Mouse (Mus musculus): ENCODE measurements at regions not wholly inside any gene's neighbourhood (a gene's known extent, or its start where the extent isn't known, plus 50 kb on each side); places are given as distances from the start of the nearest gene placed in this dataset.

DNA sequence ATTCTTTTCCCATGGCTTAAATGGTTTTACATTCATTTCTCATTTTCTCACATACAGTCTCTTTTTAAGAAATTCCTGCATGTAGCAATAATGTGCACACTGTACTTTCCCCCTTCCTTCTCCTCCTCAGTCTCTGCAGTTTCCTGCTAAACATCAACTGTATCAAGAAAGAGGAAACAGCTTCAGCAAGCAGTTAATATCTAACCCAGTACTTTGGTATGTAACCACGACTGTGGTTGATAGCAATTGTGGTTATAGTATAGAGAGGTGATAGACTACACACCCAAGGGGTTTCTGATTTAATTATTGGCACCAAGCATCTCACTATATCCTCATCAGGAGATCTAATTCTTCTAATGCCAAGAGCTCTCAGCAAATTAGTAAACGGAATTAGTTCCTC, 52.8 kb upstream of the Eci2 start:
- DNase-seq (ENCODE audit: low read depth in 2 of 2, low spot score in 2 of 2), result no peak

DNA sequence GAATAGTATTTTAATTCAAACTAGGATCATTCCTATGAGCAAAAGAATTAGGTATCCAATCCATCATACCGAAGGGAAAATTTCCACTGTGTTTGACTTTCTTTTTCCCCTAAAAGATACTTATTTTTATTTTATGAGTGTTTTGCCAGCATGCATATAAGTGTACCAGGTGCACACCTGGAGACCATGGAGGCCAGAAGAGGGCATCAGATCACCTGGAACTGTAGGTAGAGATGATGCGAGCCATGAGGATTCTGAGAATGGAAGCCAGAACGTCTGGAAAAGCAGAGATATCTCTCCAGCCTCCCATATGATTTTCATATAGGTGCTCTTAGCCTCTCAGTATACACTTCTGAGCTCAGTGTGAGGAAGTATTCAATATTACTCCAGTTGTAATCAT, 58.5 kb upstream of the Eci2 start:
- DNase-seq (ENCODE audit: low read depth in 2 of 2, low spot score in 2 of 2), result no peak

DNA sequence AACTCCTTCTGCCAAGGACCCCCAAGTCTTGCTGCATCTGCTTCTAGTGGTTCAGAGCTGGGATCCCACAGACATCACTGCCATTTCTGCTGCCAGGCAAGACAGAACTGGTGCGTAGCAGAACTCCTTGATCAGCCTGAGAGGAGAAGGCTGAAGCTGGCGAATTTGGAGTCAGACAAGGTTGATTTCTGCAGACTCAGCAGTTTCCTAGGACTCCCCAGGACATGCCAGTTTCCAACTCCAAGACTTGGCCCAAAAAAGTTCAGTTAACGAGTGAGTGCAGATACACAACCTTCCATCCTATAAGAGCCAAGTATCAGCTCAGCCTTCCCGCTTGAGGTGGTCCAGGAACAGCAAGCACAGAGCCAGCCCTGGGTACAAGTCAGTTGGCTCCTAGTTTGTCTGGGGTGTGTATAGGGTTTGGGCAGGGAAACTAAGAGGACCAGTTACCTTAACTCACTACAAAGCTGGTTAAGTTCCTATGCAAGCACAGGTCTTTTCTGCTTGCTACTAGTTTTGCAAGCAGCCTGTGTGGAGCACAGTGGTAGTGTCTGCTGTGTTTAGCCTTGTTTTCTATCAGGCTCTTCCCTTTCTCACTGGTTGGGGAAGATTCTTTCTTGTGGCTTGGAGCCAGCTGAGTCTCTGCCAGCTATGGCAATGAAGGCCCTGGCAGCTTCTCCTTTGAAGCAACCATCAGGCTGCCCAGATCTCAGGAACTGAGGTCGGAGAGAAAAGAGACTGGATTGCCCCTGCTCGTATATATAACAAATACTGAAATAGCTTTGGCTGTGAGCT, 60.5 kb upstream of the Eci2 start:
- no peak for DNase-seq (ENCODE audit: low read depth in 2 of 2, low spot score in 2 of 2)

DNA sequence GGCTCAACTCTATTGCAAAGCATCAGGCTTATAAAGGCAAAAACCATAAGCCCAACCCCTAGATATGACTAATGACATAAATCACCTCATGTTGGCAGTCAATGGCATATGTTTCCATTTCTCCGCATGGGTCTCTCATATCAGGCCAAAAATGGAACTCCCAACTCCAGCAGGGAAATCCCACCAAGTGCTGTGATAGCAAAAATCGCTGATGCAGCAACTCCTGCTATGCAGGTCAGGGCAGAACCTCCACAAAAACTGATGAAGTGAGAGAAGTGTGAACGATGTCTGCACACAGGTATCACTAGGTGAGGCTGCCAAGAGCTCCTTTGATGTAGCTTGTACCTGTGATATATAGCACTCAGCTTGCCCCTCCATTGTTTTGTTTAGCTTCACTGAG, 64.3 kb upstream of the Eci2 start:
- DNase-seq (ENCODE audit: low read depth in 2 of 2, low spot score in 2 of 2), result no peak

DNA sequence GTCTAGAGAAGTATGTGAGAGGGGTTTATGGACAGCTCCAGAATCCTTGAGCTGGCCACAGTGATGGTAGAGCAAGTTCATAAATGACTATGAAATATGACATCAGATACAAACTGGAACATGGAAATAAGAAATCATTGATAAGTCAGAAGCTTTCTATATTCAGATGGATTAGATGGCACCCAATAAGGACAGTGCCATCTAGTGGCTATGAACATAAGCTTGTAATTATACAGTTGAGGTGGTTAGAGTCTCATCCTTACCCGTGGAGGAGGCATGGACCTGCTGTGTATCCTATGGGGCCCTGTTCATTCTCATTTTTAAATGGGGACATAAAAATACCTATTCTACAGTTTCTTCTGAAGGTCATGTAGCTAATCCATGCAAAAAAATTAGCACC, 92.9 kb upstream of the Eci2 start:
- DNase-seq (ENCODE audit: low read depth in 2 of 2, low spot score in 2 of 2), result peak in 1 of 2 experiments; percentile 5

DNA sequence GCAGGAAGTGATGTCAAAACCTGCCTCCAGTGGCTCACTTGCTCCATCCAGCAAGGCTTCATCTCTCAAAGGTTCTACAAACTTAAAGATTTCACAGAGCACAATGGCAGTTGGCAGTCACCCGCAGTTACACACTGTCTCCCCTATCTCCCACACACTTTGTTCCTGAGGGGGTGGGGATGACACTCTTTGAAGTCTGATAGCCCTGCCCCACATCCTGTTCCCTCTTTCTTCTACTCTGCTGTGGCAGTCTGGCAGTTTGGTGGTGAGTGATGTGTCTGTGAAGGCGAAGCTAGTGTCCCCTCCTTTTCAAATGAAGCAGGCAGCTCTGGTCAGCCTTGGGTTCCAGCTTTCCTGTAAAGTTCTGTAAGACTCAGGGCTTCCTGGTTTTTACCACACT, 102.6 kb upstream of the Eci2 start:
- peak; percentile 26 to 39 for DNase-seq (ENCODE audit: low read depth in 2 of 2, low spot score in 2 of 2)

DNA sequence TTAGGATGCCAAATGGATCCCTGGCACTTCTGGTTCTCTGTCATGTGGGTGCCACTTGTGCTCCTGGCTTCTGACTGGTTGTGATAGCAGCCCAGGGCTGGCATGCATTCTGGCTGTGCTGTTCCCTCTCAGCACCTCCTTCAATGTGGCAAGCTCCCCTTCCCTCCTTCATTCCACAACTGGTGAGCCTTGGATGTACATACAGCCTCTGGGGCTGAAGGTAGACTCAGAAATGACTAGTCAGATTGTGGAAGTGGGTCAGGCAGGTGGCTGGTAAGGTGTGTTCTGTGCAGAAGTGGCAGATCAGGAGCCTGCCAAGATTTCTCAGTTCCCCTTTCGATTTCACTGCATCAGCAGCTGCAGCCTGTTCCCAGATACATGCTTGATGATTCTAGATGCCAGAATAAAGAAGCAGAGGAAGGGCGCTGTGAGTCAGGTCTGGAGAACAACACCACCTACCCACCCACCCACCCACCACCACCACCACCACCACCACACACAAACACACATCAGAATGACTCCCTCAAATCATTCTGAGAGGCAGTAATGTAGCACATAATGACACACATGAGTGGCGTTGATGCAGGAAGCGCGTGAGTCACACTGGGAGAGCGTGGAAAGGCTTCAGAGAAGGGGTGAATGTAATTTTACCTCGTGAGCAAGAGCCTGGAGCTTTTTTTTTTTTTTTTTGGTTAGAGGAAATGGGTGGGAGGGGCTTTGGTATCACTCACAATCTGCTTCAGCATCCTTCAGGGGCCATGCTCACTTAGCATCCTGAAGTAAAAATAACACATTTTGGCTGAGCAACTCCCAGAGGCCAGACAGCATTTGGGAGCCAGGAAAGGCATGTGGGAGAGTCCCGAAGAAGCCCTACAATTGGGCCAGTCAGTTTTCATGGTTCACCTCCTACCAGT, 104.6 kb upstream of the Eci2 start:
- DNase-seq (ENCODE audit: low read depth in 2 of 2, low spot score in 2 of 2), result no peak

DNA sequence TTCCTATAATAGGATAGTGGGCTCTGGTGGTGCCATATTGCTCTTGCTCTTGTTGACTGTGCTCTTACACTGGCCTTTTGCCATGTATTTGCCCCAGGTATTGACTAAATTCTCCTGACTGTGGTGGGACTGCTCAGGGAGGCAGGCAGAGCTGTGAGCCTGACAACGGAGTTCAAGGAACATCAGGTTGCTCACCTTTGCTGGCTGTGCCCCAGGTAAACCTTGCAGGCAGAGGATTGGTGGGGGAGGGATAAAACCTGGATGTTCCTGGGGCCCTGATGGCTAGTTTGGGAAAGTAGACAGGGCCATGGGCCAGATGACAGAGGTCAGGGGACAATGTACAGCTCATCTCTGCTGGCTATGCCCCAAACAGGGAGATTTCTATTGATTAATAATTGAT, 124.7 kb upstream of the Eci2 start:
- DNase-seq (ENCODE audit: low read depth in 2 of 2, low spot score in 2 of 2), result no peak

DNA sequence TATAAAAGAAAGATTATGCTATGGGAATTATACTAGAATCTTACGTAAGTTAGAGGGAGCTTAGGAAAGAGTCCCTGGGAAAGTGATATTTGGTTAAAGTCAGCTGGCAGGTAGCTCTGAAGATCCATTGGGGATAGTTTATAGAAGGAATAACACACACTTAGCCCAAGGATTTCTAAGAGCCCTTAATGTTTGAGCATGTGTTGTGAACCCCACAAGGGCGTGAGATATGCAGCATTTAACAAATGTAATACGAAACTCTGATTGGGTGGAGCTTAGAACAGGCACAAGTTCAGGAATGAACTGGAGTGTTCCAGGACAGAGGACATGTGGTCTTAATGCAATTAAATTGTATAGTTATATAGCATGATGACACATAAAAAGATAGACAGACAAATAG, 132.6 kb upstream of the Eci2 start:
- no peak for DNase-seq (ENCODE audit: low read depth in 2 of 2, low spot score in 2 of 2)

DNA sequence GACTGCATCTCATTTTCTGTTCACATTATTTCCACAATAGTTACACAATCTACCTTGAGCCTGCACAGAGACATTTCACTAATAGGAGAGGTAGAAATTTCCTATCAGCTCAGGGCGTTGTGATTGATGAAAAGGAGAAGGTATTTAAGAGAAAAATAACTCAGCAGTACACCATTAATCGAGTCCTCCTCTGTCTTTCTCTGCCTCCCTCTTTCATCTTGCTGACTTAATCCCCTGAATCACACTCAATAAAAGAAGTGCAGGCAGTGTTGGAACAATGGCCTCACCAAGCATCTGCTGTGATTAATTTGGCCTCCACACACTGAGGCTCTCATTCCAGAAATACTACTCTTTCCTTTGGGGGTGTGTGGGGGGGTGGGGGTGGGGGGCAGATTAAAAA, 133.9 kb upstream of the Eci2 start:
- DNase-seq (ENCODE audit: low read depth in 2 of 2, low spot score in 2 of 2), result no peak

DNA sequence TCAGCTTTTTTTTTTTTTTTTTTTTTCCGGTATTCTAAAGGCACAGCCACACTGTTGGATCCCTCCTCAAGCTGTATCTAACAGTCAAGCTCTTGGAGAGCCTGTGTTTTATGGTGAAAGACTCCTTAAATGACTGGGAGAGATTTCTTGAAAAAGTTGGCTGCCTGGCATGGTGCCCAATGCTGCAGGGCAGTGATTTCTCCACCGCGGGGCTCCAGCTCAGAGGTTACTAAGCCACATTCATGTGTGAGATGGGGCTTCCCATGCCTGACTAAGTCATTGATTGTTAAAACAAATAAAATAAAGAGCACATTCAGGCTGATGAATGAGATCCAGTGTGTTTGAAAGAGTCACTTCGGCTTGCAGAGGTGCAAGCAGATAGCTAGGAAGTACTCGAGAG, 139.2 kb upstream of the Eci2 start:
- DNase-seq (ENCODE audit: low read depth in 2 of 2, low spot score in 2 of 2), result no peak

DNA sequence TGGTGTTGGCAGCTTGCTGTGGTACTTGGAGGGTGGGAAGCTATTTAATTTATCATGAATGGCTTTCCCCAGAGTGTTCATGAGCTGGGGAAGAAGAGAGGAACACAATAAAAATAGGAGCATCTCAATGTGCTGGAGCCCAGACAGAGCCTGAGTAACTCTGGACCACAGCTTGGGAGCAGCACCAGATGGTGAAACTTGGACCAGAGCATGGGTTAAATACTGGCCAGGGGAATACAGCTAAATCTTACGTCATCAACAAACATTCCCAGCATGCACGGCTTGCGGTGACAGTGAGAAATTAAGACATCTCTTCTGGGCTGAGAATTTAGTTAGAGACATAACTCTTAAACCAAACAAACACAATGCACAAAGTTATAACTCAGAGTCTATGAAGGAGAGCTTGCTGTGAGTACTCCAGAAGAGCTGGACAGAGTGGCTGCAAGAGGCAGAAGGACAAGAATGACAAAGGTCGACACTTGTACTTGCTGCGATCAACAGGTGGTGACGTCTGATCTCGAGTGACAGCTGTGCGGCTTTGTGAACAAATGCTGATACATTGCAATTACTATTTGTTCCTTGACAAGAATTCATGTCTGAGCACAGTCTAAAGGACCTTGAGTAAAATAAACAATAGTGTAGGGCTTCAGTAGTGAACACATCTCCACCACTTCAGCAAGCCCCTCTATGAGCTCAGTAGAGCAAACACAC, 140.1 kb upstream of the Eci2 start:
- DNase-seq (ENCODE audit: low read depth in 2 of 2, low spot score in 2 of 2), result no peak

DNA sequence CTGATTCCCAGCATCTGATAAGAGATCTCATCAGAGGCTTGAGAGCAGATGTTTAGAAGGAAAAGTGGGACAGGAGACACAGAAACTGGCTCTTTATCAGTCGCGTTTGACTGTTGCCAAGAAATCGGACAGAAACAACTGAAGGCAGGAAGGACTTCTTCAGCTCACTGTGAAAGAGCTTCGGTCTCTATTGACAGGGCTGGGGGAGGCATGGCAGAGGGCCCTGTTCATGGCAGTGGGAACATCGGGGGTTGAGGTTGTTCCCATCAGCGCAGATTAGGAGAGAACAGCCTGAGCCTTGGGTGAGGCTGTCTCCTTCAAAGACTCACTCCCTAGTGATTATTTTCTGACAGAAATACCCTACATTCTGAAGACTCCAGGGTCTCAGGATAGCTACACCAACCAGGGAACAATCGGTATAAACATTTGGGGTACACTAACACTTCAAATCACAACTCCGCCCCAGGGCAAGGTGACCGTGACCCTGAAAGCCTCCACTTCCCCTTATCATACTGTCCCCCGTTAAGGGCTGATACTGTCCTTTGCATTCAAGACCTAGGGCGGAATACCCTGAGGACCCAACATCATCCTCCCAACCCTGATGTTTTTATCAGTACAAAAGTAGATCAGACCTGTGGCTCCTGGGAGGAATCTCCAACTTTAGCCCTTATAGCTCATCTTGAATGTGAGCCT, 144.8 kb upstream of the Eci2 start:
- DNase-seq (ENCODE audit: low read depth in 2 of 2, low spot score in 2 of 2), result no peak

DNA sequence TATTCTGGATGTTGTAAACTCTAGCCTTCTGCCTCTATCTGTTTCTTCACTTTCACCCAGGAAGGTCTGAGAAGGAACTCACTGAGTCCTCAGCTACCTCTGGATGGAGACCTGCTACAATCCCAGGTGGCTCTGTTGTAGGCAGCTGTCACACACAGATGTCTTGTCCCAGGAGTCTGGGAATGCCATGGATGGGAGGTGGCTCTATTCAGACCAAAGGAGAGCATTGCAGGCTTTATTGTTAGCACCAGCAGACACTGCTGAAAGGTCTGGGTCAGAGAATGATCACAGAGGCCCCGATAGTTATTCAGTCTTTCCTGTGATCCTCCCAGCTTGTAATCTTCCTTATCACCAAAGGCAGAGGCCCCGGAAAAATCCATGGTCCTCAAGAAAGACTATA, 146.6 kb upstream of the Eci2 start:
- DNase-seq (ENCODE audit: low read depth in 2 of 2, low spot score in 2 of 2), result no peak

DNA sequence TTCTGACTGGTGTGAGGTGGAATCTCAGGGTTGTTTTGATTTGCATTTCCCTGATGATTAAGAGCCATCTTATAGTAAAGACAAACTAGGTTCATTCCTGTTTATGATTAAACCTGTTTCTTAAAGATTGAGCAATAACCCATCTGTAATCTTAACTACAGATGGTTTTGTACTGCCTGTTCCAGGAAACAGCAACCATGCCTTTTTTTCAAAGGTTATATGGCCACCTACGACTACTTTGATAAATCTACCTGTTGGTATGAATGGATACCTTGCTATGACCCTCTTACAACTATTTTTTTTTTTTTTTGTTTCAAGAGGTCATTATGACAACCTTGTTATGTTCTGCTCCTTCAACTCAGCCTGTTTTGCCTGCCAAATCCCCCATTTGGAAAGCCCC, 148.7 kb upstream of the Eci2 start:
- no peak for DNase-seq (ENCODE audit: low read depth in 2 of 2, low spot score in 2 of 2)

DNA sequence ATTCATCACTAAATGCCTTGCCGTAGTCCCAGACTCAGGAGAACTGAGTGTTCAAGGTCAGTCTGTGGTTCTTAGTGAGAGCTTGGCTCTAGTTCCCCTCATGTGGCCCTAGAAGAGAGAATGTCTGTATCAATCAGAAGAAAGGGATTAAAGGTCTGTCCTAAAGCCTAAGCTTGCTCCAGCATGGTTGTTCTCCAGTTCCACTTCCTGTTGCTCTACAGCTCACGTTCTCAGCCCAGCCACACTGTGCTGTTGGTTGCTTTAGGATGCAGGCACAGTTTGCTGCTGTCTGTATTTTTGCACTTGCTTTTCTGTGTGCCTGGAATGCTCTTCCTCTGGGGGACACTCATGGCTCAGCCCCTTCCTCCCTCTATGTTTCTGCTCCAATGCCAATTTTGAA, 150.4 kb upstream of the Eci2 start:
- no peak for DNase-seq (ENCODE audit: low read depth in 2 of 2, low spot score in 2 of 2)

DNA sequence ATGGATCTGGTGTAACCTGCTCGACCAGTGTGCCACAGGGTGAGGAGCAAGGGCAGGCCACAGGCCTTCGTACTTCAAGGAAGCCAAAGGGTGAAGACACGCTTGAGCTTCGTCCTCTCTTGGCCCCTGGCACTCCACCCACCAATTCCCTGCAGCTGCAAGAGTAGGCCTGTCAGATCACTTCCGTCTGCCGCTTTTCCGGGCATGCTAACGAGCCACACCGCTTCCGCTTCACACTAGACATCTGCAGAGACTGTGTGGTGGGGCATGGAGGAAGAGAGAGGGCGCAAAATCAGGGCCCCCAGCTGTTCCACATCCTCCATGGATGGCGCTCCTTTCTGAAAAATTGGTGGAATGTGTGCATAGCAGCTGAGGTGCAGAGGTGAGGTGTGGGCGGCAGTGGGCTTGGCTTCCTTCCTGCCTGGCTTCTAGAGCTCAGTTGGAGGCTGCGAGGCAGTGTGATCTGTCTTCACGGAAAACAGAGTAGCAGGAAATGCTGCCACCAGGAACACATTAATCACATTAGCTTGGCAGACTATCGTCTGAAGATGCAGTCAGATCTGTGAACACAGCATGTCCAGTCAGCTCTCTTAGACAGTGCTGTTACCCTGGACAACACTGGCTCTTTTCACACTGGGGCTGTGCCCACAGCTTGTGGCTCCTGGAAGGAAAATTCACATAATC, 162.3 kb upstream of the Eci2 start:
- peak; percentile 45 to 55 for DNase-seq (ENCODE audit: low read depth in 2 of 2, low spot score in 2 of 2)

DNA sequence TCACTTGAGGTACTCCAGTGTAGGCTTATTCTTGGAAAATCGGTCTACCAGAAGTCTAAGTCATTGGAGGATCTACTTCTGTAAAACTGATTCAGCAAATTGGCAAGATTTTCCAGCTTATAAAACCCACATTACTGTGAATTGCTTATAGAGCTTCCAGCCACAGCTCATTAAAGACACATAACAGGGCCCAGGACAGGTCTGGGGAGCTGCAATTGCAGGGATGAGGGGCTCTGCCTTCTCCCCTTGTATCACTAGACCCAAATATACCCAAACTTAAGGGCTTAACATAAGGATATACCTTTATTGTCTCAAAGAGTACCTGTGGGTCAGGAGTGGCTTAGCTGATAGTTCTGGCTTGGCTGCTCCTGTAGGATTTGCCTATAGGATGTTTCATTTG, 175.2 kb upstream of the Eci2 start:
- DNase-seq (ENCODE audit: low read depth in 2 of 2, low spot score in 2 of 2), result no peak

DNA sequence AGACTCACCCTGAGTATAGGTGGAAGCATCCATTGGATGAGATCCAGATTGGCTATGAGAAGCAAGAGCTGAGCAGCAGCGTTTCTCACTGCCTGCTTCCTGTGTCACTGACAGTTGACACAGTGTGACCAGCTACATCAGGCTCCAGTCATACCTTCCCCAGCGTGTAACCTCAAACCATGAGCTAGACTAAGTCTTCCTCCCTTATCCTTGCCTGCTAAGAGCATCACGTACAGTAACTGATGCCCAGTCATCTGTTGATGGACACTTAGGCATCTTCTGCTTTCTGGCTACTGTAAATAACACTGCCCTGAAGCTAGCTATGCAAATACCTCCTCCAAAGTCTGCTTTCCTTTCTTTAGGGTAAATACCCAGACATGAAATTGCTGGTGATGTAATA, 181.4 kb upstream of the Eci2 start:
- DNase-seq (ENCODE audit: low read depth in 2 of 2, low spot score in 2 of 2), result no peak

DNA sequence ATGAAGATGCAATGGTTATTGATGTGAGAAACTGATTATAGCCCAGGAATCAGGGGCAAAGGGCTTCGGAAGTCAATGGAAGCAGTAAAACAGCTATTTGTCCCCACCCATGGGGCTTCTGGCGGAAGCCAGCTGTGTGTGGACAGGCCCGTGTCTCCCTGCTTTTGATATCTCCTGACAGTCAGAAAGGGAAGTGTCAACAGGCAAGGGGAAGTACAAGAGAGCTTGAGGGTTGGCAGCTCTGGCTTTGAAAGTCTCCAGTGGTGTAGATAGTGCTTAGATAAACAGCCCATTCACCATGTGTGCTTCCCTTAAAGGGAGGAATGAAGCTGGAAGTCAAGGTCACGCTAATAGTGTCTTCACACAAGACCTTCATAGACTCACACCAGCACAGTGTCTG, 182.7 kb upstream of the Eci2 start:
- DNase-seq (ENCODE audit: low read depth in 2 of 2, low spot score in 2 of 2), result no peak

DNA sequence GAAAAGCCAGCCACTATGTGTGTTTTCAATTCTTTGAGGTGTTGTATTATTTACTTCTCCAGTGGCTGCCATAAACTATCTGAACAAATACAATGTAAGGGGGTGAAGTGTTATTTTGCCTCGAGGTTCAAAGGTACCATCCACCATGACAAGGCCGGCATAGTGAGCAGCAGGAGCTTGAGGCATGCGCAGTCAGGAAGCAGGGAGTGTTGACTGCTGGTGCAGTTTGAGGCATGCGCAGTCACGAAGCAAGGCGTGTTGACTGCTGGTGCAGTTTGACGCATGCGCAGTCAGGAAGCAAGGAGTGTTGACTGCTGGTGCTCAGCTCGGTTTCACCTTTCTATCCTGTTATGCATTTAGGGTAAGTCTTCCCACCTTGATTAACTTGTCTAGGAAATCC, 184.9 kb upstream of the Eci2 start:
- DNase-seq (ENCODE audit: low read depth in 2 of 2, low spot score in 2 of 2), result no peak

Measured in CD8-positive naive resting alpha-beta T cell, adult 2 months (primary cell).